Mouse (Mus musculus): ENCODE measurements at regions not wholly inside any gene's neighbourhood (a gene's known extent, or its start where the extent isn't known, plus 50 kb on each side); places are given as distances from the start of the nearest gene placed in this dataset.
"Not testable (repeated sequence)": the region's sequence is repeated elsewhere in the genome, so short reads cannot be mapped to it uniquely, and the experiment has no call there.

DNA sequence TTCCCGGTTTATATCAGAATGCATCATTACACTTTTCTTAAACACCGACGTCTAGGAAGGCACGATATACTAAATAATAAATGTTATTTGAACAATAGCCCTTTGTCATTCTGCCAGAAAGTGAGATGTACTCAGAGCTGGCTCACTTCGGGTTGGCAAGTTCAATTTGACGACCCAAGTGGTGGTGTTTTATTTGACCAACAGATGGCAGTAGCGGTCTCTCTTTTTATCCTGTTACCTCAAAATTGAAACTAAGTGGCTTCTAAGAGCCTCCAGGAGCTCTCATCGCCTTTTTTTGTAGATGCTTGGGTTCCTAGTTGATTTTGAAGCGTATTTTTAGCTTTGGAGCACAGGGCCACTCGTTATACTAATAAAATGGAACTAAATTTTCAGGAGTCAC lies 66.7 kb upstream of the Chmp2b start:
- DNase-seq (ENCODE audit: low read depth, low spot score), result peak; percentile 58

GRCm38 (mm10) chr16:65631680-65632079 lies 69.2 kb upstream of the Chmp2b start:
- DNase-seq (ENCODE audit: low read depth, low spot score), result no peak

DNA sequence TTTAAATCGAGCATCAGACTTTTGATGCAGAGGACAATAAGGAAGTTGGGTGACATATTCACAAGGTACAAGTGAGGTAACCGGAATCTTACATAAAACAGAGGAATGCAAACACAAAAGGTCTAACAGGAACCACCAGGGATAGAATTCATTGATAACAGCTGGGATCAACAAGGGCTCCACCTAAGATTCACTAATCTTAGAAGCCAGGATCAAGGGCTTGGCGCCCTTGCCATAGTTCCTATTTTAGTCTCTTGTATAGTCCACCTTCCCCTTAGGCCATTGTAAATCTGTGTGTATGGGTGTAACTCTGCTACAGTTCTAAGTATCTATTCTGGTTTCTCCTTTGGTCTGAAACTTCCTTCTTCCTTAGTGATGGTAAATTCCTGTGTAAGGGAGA lies 84.2 kb upstream of the Chmp2b start:
- DNase-seq (ENCODE audit: low read depth, low spot score), result not testable (repeated sequence)

- no peak for DNase-seq (ENCODE audit: low read depth, low spot score)
Measured at GRCm38 (mm10) chr16:65649061-65649460, 86.5 kb upstream of the Chmp2b start.

DNA sequence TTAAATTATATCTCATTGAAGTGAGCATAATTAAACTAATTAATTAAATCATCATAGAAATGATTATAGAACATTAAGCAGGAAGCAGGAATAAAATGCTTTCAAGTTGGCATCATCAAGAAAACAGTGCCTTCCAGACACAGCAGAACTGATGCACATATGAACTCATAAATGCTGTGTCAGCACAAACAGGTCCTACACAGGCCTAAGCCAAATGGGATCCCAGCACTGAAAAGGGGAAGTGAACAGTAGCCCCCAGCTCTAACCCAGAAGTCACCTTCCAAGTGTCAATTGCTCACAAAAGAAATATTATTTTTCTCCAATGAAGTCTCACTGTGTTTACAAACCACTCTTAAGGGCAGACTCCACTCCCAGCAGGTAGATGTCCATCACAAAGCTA lies 93.0 kb upstream of the Chmp2b start:
- no peak for DNase-seq (ENCODE audit: low read depth, low spot score)

DNA sequence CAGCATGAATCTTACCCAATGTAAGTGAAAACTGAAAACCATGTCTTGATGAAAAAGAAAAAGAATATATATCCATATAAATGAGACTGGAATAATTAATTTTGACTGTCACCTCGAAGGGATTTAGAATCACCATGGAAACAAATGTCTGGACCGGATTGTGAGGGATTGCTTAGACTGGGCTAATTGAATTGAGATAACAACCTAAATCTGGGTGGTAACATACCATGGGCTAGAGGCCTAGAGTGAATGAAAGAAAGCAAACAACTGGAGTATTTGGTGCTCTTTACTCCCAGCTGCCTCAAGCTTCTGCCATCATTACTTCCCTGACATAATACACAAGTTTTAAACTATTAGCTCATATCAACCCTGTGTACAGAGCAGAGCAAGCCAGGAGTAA lies 95.3 kb upstream of the Chmp2b start:
- DNase-seq (ENCODE audit: low read depth, low spot score), result no peak

- no peak for DNase-seq (ENCODE audit: low read depth, low spot score)
Measured at GRCm38 (mm10) chr16:65664787-65665186, 102.3 kb upstream of the Chmp2b start.

- DNase-seq (ENCODE audit: low read depth, low spot score), result no peak
Measured at GRCm38 (mm10) chr16:65672116-65672515, 109.6 kb upstream of the Chmp2b start.

DNA sequence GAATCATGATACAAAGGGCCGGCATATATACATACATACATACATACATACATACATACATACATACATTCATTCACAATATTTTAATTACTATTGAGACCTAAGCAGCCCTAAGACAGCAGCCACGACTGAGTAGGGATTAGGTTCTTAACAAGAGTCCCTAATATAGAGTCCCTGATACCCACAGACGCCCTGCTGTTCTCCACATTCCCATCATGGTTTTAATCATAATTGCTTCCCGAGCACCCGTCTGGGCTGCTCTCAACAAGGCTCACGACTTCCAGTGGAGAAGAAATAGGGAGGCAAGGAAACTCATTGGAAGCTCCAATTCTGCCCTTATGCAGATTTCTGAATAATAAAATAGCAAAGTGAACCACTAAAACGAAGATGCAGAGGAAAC lies 120.6 kb upstream of the Chmp2b start:
- no peak for DNase-seq (ENCODE audit: low read depth, low spot score)

GRCm38 (mm10) chr16:65683703-65684320 lies 121.3 kb upstream of the Chmp2b start:
- DNase-seq (ENCODE audit: low read depth, low spot score), result no peak

GRCm38 (mm10) chr16:65693626-65694025 lies 121.4 kb upstream of the Vgll3 start:
- no peak for DNase-seq (ENCODE audit: low read depth, low spot score)

GRCm38 (mm10) chr16:65715631-65716030 lies 99.4 kb upstream of the Vgll3 start:
- DNase-seq (ENCODE audit: low read depth, low spot score), result no peak

GRCm38 (mm10) chr16:65718791-65719472 lies 96.1 kb upstream of the Vgll3 start:
- DNase-seq (ENCODE audit: low read depth, low spot score), result no peak

DNA sequence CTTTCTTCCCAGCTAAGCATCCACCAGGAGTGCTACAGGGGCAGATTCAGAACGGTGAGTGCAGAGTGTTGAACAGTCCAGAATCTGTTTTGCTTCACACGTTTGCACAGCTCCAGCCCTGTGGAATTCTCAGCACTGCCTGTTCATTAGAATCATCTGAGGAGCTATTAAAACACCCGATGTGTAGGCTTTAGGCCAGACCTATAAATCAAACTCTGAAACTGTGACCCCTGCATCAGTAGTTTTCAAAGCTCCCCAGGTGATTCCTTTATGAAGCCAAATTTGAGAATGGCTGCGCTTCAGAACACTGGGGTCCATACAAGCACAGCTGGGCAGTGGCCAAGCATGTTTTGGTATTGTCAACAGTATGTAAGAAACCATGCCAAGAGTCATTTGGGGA lies 94.1 kb upstream of the Vgll3 start:
- no peak for DNase-seq (ENCODE audit: low read depth, low spot score)

DNA sequence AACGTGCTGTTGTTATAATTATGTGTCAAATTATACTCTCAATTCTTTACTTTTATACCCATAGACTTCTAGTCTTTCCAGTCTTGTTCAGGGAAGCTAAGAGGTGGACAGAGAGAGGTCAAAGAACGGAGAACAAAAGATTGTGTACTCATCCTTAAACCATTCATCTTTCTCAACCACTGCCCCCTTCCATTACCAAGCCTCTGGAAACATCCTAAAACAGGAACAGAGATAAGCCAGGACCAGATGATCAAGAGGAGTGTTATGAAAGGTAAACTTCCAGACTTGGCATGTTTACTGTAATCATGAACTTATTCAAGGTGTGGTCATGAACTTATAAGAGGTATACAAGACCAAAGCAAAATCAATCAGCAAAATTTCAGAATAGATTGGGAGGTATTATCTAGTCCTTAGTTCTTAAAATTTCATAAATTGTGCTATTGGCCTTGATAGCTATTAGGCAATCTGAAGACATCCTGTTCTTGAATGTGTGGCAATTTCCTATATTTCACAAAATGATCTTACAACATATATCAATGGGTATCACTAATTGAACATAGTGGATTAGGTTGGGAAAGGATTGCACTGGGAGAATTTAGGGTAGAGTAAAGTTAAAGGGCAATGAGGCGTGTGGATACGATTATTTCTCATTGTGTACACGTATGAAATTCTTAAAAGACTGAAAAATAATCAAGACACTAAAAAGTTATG lies 89.3 kb upstream of the Vgll3 start:
- no peak for DNase-seq (ENCODE audit: low read depth, low spot score)

GRCm38 (mm10) chr16:65726289-65726688 lies 88.8 kb upstream of the Vgll3 start:
- DNase-seq (ENCODE audit: low read depth, low spot score), result no peak

- no peak for DNase-seq (ENCODE audit: low read depth, low spot score)
Measured at GRCm38 (mm10) chr16:65729322-65729721, 85.7 kb upstream of the Vgll3 start.

GRCm38 (mm10) chr16:65739652-65740051 lies 75.4 kb upstream of the Vgll3 start:
- DNase-seq (ENCODE audit: low read depth, low spot score), result no peak

DNA sequence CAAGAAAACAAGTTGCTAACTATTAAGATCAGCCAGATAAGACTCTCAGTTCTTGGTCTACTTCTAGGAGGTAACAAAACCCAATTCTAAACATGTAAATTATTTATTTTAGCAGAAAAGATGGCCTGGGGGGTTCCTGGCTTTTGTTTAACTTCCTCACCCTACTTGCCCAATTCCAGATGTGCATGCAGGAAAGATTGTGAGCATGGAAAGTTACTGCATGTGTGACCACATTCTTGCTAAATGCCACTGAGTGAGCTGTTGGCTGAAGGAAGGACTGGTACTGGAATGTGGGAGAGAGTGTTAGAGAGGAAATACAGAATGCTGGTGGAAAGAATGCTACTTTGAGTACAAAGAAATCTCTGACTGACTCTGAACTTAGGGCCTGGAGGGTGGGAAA lies 72.1 kb upstream of the Vgll3 start:
- no peak for DNase-seq (ENCODE audit: low read depth, low spot score)

DNA sequence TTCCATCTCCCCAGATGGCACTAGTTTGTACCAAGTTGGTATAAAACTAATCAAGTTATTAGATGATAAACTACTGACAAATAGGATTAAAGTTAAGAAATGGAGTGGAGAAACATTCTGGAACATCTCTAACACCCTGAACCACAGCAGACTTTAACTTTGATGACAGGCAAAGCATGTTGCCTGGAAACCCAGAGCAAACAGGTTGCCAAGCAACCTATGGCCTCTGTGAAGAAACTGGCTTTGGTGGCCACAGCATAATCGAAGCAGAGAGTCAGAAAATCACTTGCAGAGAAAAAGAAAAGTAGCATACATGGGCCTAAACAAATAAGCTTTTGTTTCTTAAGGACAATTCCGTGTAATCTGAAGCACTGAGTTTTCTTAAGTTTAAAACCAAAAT lies 59.4 kb upstream of the Vgll3 start:
- DNase-seq (ENCODE audit: low read depth, low spot score), result no peak

All from retina, postnatal 7 days (tissue).